Mouse (Mus musculus): ENCODE data around the gene Sort1. TPM values are rescaled to one million over a fixed set of nuclear protein-coding genes. Genes with fewer than 3 reads are reported as not detected.
A peak's percentile ranks its signal among the peaks of the same experiment; 100 is the strongest.

Sort1 gene
- polyA plus RNA-seq, 1 experiment from 2014 or later: 13.7 TPM

DNA sequence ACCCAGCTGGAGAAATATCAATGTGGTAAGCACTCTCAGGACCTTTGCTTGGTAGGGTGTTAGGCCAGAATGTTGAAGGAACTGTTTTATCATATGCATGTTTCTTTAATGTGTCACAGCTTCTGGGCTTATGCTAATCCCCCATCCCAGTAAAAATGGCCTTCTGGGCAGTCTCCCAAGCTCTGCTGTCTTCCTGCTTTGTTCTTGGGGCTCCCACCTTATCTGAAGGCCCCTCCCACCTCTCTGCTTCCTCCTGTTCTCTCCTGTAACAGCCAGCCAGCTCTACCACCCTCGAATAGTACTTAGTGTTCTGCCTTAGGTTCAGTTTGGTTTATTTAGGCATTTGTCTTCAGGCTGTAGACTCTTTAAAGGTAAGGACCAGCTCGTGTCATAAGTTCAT is 10.5 kb downstream of the Sort1 start:
- 10% methylated on average over 2 of the region's 2 CpGs for whole genome bisulfite sequencing
- Histone ChIP-seq H3K27ac (ENCODE audit: low read length) (peak overlapping the region; percentile 78), H3K9me3 (ENCODE audit: control insufficient read depth, low read length) (no peaks in the 10 kb centered on the region), H3K4me3 (ENCODE audit: low read length) (no peak overlapping the region), H3K4me2 (ENCODE audit: low read depth, low read length) (0 out of 2 replicates have a peak overlapping the region, but pooled peaks have one; percentile 14), H3K4me1 (replicated peaks; ENCODE audit: control insufficient read depth, insufficient read depth, low read length) (peaks cover 65% of the 10 kb centered on the region), H3K36me3 (ENCODE audit: control insufficient read depth, insufficient read depth, low read length) (no peaks in the 10 kb centered on the region), H3K27me3 (ENCODE audit: control insufficient read depth, insufficient read depth, low read depth, low read length) (no peaks in the 10 kb centered on the region), H3K9ac (ENCODE audit: low read length) (0 out of 2 replicates have a peak overlapping the region, but pooled peaks have one; percentile 21)
- peak; percentile 64 for ATAC-seq (ENCODE audit: low read depth)

DNA sequence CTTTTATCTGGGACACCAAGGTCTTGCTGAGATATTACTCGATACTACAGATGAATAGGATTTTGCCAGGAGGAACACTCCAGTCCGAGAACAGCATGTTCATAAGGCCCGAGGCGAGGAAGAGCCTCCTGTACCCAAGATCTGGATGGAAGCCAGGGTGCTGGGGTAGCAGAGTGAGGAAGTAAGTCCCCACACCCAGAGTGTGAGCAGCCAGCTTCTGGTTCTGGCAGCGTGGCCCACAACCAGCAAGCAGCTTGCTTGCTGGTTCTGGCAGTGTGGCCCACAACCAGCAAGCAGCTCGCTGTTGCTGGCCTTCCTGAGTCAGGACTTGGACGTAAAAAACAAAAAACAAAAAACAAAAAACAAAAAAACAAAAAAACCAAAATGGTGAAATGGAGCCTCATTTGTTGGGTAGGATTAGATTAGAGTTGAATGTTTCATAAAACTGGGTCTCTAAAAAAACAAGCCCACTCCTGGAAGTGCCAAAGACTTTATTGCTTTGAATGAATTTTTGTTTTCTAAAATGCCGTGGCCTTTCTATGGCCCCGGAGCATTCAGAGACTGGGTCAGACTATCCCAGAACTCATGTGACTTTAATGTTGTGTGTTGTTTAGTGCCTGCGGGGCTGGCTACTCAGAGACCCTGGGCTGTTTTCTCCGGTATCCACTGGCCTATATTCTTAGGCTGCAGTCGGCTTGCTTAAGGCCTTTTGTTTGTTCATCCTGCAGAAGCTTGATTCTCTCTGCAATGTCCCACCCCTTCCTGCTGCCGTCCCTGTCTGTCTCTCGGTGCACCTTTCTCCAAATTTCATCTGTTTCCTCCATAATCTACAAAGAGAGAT is 11.7 kb downstream of the Sort1 start:
- Histone ChIP-seq H3K27ac (ENCODE audit: low read length) (peak overlapping the region; percentile 78), H3K36me3 (ENCODE audit: control insufficient read depth, insufficient read depth, low read length) (no peaks in the 10 kb centered on the region), H3K9me3 (ENCODE audit: control insufficient read depth, low read length) (no peaks in the 10 kb centered on the region), H3K4me3 (ENCODE audit: low read length) (no peak overlapping the region), H3K9ac (ENCODE audit: low read length) (peak overlapping the region; percentile 52), H3K27me3 (ENCODE audit: control insufficient read depth, insufficient read depth, low read depth, low read length) (no peaks in the 10 kb centered on the region), H3K4me1 (replicated peaks; ENCODE audit: control insufficient read depth, insufficient read depth, low read length) (peaks cover 53% of the 10 kb centered on the region), H3K4me2 (ENCODE audit: low read depth, low read length) (peak overlapping the region; percentile 9)
- ATAC-seq (ENCODE audit: low read depth): peak; percentile 29; the same call in 1 of the 2 replicates
- 32% methylated on average over 14 of the region's 14 CpGs for WGBS

GRCm38 (mm10) chr3:108296220-108297049 is 12.6 kb downstream of the Sort1 start:
- H3K9ac ChIP-seq (ENCODE audit: low read length): peak overlapping the region; percentile 34; the same call in 1 of the 2 replicates
- 11% methylated on average over 14 of the region's 14 CpGs for WGBS
- H3K36me3 ChIP-seq (ENCODE audit: control insufficient read depth, insufficient read depth, low read length): no peaks in the 10 kb centered on the region
- H3K27ac ChIP-seq (ENCODE audit: low read length): peak overlapping the region; percentile 78
- H3K4me2 ChIP-seq (ENCODE audit: low read depth, low read length): peak overlapping the region; percentile 19
- H3K27me3 ChIP-seq (ENCODE audit: control insufficient read depth, insufficient read depth, low read depth, low read length): no peaks in the 10 kb centered on the region
- H3K4me3 ChIP-seq (ENCODE audit: low read length): no peak overlapping the region
- H3K9me3 ChIP-seq (ENCODE audit: control insufficient read depth, low read length): no peaks in the 10 kb centered on the region
- peak; percentile 50; the same call in 1 of the 2 replicates for ATAC-seq (ENCODE audit: low read depth)
- peaks cover 45% of the 10 kb centered on the region for H3K4me1 ChIP-seq (replicated peaks; ENCODE audit: control insufficient read depth, insufficient read depth, low read length)

- Histone ChIP-seq H3K27ac (ENCODE audit: low read length) (peak overlapping the region; percentile 60), H3K4me1 (replicated peaks; ENCODE audit: control insufficient read depth, insufficient read depth, low read length) (peaks cover 43% of the 10 kb centered on the region), H3K27me3 (ENCODE audit: control insufficient read depth, insufficient read depth, low read depth, low read length) (no peaks in the 10 kb centered on the region), H3K36me3 (ENCODE audit: control insufficient read depth, insufficient read depth, low read length) (no peaks in the 10 kb centered on the region), H3K9me3 (ENCODE audit: control insufficient read depth, low read length) (no peaks in the 10 kb centered on the region), H3K4me2 (ENCODE audit: low read depth, low read length) (peak overlapping the region; percentile 19; the same call in 1 of the 2 replicates), H3K9ac (ENCODE audit: low read length) (no peak overlapping the region), H3K4me3 (ENCODE audit: low read length) (no peak overlapping the region)
- whole genome bisulfite sequencing: 59% methylated on average over 7 of the region's 7 CpGs
- ATAC-seq (ENCODE audit: low read depth): no peak
Observed at GRCm38 (mm10) chr3:108297050-108297419, 13.2 kb downstream of the Sort1 start.

DNA sequence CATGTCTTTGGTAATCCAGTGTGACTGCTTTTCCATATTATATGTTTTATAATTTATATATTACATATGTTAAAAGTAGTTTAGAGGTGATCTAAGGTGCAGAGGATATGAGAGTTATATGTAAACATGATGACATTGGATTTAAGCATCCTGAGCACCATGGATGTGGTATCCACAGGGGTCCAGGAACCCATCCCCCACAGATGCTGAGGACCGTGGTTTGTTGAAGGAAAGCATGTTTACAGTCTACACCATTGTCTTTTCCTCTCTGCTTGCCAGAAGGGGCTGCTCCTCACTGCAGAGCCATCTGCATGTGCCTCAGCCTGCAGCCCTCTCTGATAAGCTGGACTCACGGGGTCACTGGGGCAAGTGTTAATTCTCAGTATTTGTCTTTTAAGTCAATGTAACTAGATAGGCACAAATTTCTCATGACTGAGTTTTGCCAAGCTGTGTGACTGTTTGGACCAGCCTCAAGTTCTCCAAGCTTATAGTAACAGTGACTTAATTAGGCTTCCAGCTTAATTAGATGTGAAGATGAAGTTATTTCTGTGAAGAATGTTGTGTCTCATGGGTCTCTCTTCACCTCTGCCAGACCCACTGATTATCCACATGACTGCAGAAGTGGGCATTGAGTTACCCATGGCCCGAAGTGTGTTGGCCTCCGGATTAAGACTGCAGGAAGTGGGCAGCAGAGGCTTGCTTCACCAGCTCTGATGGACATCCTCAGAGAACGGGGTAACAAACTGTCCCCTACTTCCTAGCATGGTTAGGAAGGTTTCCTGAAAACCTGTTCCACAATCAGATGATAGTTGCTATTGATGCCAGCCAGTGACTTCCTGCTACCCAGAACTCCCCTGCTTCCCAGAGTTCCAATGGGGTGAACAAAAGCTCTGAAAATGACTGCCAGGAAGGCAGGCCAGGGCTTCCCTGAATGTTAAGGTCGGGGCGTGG is 14.0 kb downstream of the Sort1 start:
- H3K27me3 ChIP-seq (ENCODE audit: control insufficient read depth, insufficient read depth, low read depth, low read length): no peaks in the 10 kb centered on the region
- H3K4me2 ChIP-seq (ENCODE audit: low read depth, low read length): no peak overlapping the region
- ATAC-seq (ENCODE audit: low read depth): no peak
- H3K4me3 ChIP-seq (ENCODE audit: low read length): no peak overlapping the region
- no peaks in the 10 kb centered on the region for H3K36me3 ChIP-seq (ENCODE audit: control insufficient read depth, insufficient read depth, low read length)
- WGBS: 58% methylated on average over 7 of the region's 7 CpGs
- no peaks in the 10 kb centered on the region for H3K9me3 ChIP-seq (ENCODE audit: control insufficient read depth, low read length)
- H3K27ac ChIP-seq (ENCODE audit: low read length): 0 out of 2 replicates have a peak overlapping the region, but pooled peaks have one; percentile 3
- no peak overlapping the region for H3K9ac ChIP-seq (ENCODE audit: low read length)
- peaks cover 43% of the 10 kb centered on the region for H3K4me1 ChIP-seq (replicated peaks; ENCODE audit: control insufficient read depth, insufficient read depth, low read length)

DNA sequence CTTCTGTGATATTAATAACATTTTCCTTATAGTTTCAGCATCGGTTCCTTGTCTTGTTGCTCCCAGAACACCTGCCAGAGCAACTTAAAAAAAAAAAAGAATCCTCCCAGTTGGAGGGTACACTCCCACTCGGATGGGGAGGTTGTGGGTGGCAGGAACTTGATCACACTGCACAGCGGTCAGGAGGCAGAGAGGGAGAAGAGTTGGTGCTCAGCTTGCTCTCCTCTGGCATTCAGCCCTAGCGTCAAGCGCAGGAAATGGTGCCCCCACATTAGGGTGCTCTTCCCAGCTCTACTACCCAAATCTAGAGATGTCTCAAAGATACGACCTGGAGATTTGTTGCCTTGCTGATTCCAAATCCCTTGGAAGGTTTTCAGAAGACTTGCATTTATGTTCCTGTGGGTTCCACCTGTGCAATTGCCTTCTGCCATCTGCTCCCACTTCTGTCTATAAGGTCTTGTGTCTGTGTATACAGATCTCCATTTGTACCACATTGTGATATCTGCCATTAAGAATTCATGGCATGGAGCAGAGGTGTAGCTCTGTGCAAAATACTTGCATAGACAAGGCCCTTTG is 16.7 kb downstream of the Sort1 start:
- no peak overlapping the region for H3K27ac ChIP-seq (ENCODE audit: low read length)
- no peak overlapping the region for H3K4me2 ChIP-seq (ENCODE audit: low read depth, low read length)
- WGBS: 83% methylated on average over 6 of the region's 6 CpGs
- peaks cover 25% of the 10 kb centered on the region for H3K4me1 ChIP-seq (replicated peaks; ENCODE audit: control insufficient read depth, insufficient read depth, low read length)
- no peaks in the 10 kb centered on the region for H3K36me3 ChIP-seq (ENCODE audit: control insufficient read depth, insufficient read depth, low read length)
- H3K4me3 ChIP-seq (ENCODE audit: low read length): no peak overlapping the region
- no peak for ATAC-seq (ENCODE audit: low read depth)
- no peaks in the 10 kb centered on the region for H3K9me3 ChIP-seq (ENCODE audit: control insufficient read depth, low read length)
- no peak overlapping the region for H3K9ac ChIP-seq (ENCODE audit: low read length)
- H3K27me3 ChIP-seq (ENCODE audit: control insufficient read depth, insufficient read depth, low read depth, low read length): no peaks in the 10 kb centered on the region

DNA sequence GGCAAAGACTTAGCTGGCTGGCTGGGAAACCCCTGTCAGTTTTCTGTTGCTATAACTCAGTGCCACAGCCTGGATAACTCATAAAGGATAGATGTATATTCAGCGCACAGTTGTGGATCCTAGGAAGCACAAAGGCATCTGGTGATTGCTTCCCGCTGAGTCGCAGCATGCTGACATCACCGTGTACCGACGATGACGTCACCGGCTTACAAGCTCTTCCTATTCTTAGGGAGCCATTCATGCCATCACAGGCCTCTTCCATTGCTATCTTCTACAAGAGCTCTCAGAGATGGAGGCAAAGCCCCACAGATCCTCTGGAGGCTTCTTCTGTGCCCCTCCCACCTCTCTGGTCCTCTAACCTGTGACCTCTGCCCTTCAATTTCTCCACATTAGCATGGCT is 19.8 kb downstream of the Sort1 start:
- Histone ChIP-seq H3K4me1 (replicated peaks; ENCODE audit: control insufficient read depth, insufficient read depth, low read length) (peaks cover 12% of the 10 kb centered on the region), H3K4me2 (ENCODE audit: low read depth, low read length) (no peak overlapping the region), H3K36me3 (ENCODE audit: control insufficient read depth, insufficient read depth, low read length) (no peaks in the 10 kb centered on the region), H3K9ac (ENCODE audit: low read length) (no peak overlapping the region), H3K27ac (ENCODE audit: low read length) (no peak overlapping the region), H3K4me3 (ENCODE audit: low read length) (no peak overlapping the region), H3K9me3 (ENCODE audit: control insufficient read depth, low read length) (no peaks in the 10 kb centered on the region), H3K27me3 (ENCODE audit: control insufficient read depth, insufficient read depth, low read depth, low read length) (no peaks in the 10 kb centered on the region)
- 90% methylated on average over 8 of the region's 8 CpGs for WGBS
- no peak for ATAC-seq (ENCODE audit: low read depth)

DNA sequence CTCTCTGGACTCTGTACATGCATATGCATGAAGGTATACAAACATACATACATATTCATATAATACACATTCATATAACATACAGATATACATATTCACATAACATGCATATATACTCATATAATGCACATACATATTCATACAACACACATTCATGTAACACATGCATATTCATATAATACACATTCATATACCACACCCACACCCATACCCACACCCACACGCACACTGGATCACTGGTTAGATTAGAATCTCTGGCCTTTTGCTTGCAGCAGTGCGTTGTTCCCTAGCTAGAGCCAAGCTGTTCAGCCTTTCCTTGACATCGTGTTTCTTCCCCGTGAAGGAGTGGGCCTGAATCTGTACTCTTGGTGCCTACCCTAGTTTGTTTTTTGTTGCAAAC is 20.9 kb downstream of the Sort1 start:
- Histone ChIP-seq H3K27me3 (ENCODE audit: control insufficient read depth, insufficient read depth, low read depth, low read length) (no peaks in the 10 kb centered on the region), H3K27ac (ENCODE audit: low read length) (no peak overlapping the region), H3K9me3 (ENCODE audit: control insufficient read depth, low read length) (no peaks in the 10 kb centered on the region), H3K36me3 (ENCODE audit: control insufficient read depth, insufficient read depth, low read length) (peaks cover 2% of the 10 kb centered on the region; the same call in 1 of the 2 replicates), H3K4me1 (replicated peaks; ENCODE audit: control insufficient read depth, insufficient read depth, low read length) (peaks cover 12% of the 10 kb centered on the region), H3K4me2 (ENCODE audit: low read depth, low read length) (no peak overlapping the region), H3K9ac (ENCODE audit: low read length) (no peak overlapping the region), H3K4me3 (ENCODE audit: low read length) (no peak overlapping the region)
- WGBS: 89% methylated on average over 4 of the region's 4 CpGs
- ATAC-seq (ENCODE audit: low read depth): no peak

All from lung, embryonic 16.5 days (tissue).